Mouse (Mus musculus): ENCODE measurements around the gene Ccdc28b. TPM values are rescaled to one million over a fixed set of nuclear protein-coding genes. Genes with fewer than 3 reads are reported as not detected.
A peak's percentile ranks its signal among the peaks of the same experiment; 100 is the strongest.

The Ccdc28b gene
- polyA plus RNA-seq, 1 experiment from 2014 or later: 79.6 TPM

DNA sequence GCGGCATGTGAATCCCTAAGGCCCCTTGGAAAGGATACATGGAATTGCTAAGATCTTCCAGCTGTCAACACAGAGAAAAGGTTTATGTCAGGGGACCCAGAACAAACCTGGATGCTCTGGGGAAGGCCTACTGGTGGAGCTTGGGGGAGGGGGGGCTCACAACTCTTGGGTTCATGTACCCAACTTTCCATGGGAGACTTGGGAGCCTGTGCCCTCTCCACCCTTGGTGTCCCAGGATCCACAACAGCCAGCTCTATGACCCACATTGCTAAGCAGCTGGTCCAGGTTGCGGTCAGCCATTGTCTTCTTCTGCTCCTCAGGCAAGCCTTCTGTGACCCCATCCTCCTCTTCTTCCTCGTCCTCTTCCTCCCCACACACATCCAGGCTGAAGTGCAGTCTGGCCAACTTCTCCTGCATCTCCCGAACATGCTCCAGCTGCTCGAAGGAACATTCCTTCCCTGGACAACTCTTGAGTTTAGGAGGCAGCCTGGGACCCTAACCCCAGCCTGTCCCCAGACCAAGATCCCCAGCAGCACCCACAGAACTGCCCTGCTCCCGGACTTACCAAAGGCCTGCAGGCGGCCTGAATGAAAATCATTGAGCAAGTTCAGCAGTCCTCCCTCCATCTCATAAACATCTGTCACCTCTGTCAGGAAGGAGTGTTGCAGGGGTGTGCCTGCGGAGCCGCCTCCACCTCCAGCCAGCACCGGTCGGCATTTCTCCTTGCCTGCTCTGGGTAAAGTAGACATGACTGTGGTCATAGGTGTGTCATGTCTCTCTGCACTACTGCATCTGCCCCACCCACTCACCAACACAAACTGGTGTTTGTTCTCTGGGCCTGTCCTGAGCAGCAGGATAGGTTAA, 3.1 kb downstream of the Ccdc28b start:
- no peak overlapping the region for H3K4me3 ChIP-seq (ENCODE audit: low read depth, low read length)
- WGBS: 88% methylated on average over 11 of the region's 11 CpGs
- ATAC-seq (ENCODE audit: low FRiP score) (no peak), DNase-seq (ENCODE audit: low spot score) (no peak)
- no peaks in the 10 kb centered on the region for H3K27me3 ChIP-seq (ENCODE audit: control insufficient read depth, insufficient read depth, low read length)
- peaks cover 14% of the 10 kb centered on the region for H3K4me1 ChIP-seq (replicated peaks; ENCODE audit: control insufficient read depth, insufficient read depth, low read length)
- no peak overlapping the region for H3K27ac ChIP-seq (ENCODE audit: low read depth, low read length)
- peaks cover 2% of the 10 kb centered on the region; the same call in 1 of the 2 replicates for H3K36me3 ChIP-seq (ENCODE audit: control insufficient read depth, insufficient read depth, low read length)
- H3K9ac ChIP-seq (ENCODE audit: low read depth, low read length): no peak overlapping the region
- H3K9me3 ChIP-seq (ENCODE audit: control insufficient read depth, low read length): no peaks in the 10 kb centered on the region
- no peak overlapping the region for H3K4me2 ChIP-seq (replicated peaks; ENCODE audit: low read depth, low read length)

DNA sequence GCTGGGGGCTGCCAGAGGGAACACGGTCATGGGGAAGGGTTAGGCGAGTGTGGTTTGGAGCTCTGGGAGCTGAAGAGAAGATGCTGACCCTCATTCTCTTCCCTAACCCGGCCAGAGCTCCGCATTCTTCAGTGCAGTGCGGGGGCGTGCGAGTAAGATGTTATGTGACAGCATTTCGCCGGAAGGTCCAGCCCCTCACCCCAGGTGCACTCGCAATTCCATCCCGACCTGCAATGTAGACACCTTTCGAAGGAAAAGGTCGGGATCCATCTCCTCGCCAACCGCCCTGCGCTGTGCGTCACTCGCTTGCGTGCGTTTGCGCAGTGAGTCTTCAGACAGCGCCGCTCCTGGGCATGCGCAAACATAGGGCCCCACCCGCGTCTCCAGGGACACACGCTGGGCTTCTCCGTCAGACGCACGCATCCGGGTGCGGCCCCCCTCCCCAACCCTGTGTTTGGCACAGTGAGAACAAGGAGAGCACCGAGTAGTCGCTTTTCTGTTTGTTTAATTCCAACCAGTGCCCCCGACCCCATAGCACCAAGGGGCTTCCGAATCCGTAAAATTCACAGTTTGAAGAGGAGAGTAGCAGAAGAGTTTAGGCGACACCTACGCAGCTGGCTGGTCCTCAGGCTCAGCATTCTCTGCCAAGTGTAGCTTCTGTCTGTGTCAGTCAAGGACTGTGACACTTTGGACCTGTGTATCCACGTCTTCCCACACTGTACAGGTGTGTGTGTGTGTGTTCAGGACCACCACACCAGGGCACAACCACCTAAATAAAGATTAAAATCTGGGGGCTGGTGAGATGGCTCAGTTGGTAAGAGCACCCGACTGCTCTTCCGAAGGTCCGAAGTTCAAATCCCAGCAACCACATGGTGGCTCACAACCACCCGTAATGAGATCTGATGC, 4.7 kb downstream of the Ccdc28b start, which contains the start of gene Iqcc:
Gene Iqcc, minus strand, starts transcription at position 314 of the 906 bp plus-strand sequence.
- peaks cover 6% of the 10 kb centered on the region for H3K4me1 ChIP-seq (replicated peaks; ENCODE audit: control insufficient read depth, insufficient read depth, low read length)
- H3K27ac ChIP-seq (ENCODE audit: low read depth, low read length): peak within 1 kb of the TSS; percentile 72
- H3K9ac ChIP-seq (ENCODE audit: low read depth, low read length): peak within 1 kb of the TSS; percentile 79
- H3K9me3 ChIP-seq (ENCODE audit: control insufficient read depth, low read length): no peaks in the 10 kb centered on the region
- H3K4me3 ChIP-seq (ENCODE audit: low read depth, low read length): peak within 1 kb of the TSS; percentile 54
- peak; percentile 87 for ATAC-seq (ENCODE audit: low FRiP score)
- peak; percentile 94 for DNase-seq (ENCODE audit: low spot score)
- H3K36me3 ChIP-seq (ENCODE audit: control insufficient read depth, insufficient read depth, low read length): peaks cover 2% of the 10 kb centered on the region; the same call in 1 of the 2 replicates
- no peaks in the 10 kb centered on the region for H3K27me3 ChIP-seq (ENCODE audit: control insufficient read depth, insufficient read depth, low read length)
- peak within 1 kb of the TSS; percentile 49 for H3K4me2 ChIP-seq (replicated peaks; ENCODE audit: low read depth, low read length)
- WGBS: 4% methylated on average over 43 of the region's 44 CpGs

DNA sequence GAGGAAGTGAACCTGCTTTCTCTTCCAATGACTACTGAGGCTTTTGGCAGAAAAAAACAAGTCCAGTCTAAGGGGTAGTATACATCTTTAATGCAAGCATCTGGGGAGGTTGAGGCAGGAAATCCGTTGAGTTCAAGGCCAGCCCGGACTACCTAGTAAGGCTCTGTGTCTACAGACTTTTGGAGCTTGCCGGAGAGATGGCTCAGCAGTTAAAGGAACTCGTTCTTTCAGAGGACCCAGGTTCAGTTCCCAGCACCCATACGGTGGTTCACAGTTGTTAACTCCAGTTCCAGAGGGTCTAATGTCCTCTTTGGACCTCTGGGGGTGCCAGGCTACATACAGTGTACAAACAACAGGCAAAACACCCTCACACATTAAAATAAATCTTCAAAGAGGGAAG, 5.7 kb downstream of the Ccdc28b start:
- Histone ChIP-seq H3K9ac (ENCODE audit: low read depth, low read length) (no peak overlapping the region; the same call in 1 of the 2 replicates), H3K4me1 (replicated peaks; ENCODE audit: control insufficient read depth, insufficient read depth, low read length) (peaks cover 6% of the 10 kb centered on the region), H3K4me2 (replicated peaks; ENCODE audit: low read depth, low read length) (peak overlapping the region; percentile 49), H3K36me3 (ENCODE audit: control insufficient read depth, insufficient read depth, low read length) (peaks cover 2% of the 10 kb centered on the region; the same call in 1 of the 2 replicates), H3K4me3 (ENCODE audit: low read depth, low read length) (peak overlapping the region; percentile 54; the same call in 1 of the 2 replicates), H3K27ac (ENCODE audit: low read depth, low read length) (no peak overlapping the region), H3K27me3 (ENCODE audit: control insufficient read depth, insufficient read depth, low read length) (no peaks in the 10 kb centered on the region), H3K9me3 (ENCODE audit: control insufficient read depth, low read length) (no peaks in the 10 kb centered on the region)
- ATAC-seq (ENCODE audit: low FRiP score) (no peak), DNase-seq (ENCODE audit: low spot score) (no peak)
- WGBS: 93% methylated on average over 5 of the region's 5 CpGs

DNA sequence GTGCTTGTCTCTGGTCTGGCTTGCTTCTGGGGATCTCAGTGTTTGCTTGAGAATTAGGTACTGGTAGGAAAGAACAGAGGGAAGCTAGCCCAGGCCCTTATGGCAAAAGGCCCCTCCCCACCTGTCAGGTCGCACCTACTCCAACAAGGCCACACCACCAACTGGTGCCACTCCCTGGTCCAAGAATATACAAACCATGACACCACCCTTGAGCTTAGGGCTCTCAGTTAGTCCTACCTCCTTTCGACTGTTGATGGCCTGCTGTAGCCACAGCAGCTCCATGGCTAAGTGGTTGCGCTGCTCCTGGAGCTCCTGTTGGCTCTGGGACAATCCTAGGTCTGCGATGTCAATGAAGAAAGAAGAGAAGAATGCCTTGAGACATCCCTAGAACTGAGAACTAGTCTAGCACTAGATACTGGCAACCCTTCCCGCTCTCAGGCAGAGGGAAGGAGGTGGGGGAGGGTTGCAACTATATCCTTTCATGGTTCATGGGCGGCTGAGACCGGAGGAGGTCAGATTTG, 6.6 kb downstream of the Ccdc28b start:
- no peak overlapping the region for H3K4me2 ChIP-seq (replicated peaks; ENCODE audit: low read depth, low read length)
- 96% methylated on average over 7 of the region's 7 CpGs for WGBS
- no peak for ATAC-seq (ENCODE audit: low FRiP score)
- no peak overlapping the region for H3K4me3 ChIP-seq (ENCODE audit: low read depth, low read length)
- H3K27me3 ChIP-seq (ENCODE audit: control insufficient read depth, insufficient read depth, low read length): no peaks in the 10 kb centered on the region
- peaks cover 2% of the 10 kb centered on the region; the same call in 1 of the 2 replicates for H3K36me3 ChIP-seq (ENCODE audit: control insufficient read depth, insufficient read depth, low read length)
- no peak overlapping the region for H3K9ac ChIP-seq (ENCODE audit: low read depth, low read length)
- no peak overlapping the region for H3K27ac ChIP-seq (ENCODE audit: low read depth, low read length)
- DNase-seq (ENCODE audit: low spot score): no peak
- H3K4me1 ChIP-seq (replicated peaks; ENCODE audit: control insufficient read depth, insufficient read depth, low read length): peaks cover 3% of the 10 kb centered on the region; the same call in 1 of the 2 replicates
- no peaks in the 10 kb centered on the region for H3K9me3 ChIP-seq (ENCODE audit: control insufficient read depth, low read length)

DNA sequence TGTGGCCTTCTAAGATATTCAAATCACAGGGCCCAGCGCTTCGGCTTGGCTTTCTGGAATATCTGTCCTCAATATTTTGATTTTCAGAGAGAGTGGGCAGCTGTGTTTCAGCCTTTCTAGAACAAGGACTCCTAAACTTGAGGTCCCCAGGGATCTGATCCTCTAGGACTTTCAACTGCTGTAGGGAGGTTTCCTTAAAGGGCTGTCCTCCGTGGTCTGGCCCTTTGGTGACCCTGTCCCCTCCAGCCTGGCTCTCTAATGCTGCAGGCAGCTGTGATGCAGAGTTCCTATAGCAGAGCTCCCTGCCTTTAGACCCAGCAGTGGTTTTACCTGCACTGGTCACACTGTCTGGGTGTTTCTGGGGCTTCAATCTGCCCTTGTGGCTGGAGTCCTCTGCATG, 7.1 kb downstream of the Ccdc28b start:
- no peaks in the 10 kb centered on the region for H3K27me3 ChIP-seq (ENCODE audit: control insufficient read depth, insufficient read depth, low read length)
- no peak overlapping the region for H3K4me2 ChIP-seq (replicated peaks; ENCODE audit: low read depth, low read length)
- no peak overlapping the region for H3K9ac ChIP-seq (ENCODE audit: low read depth, low read length)
- peaks cover 2% of the 10 kb centered on the region; the same call in 1 of the 2 replicates for H3K36me3 ChIP-seq (ENCODE audit: control insufficient read depth, insufficient read depth, low read length)
- WGBS: 93% methylated on average over 3 of the region's 3 CpGs
- H3K27ac ChIP-seq (ENCODE audit: low read depth, low read length): no peak overlapping the region
- no peak overlapping the region for H3K4me3 ChIP-seq (ENCODE audit: low read depth, low read length)
- no peaks in the 10 kb centered on the region for H3K9me3 ChIP-seq (ENCODE audit: control insufficient read depth, low read length)
- H3K4me1 ChIP-seq (replicated peaks; ENCODE audit: control insufficient read depth, insufficient read depth, low read length): peaks cover 3% of the 10 kb centered on the region; the same call in 1 of the 2 replicates
- DNase-seq (ENCODE audit: low spot score) (no peak), ATAC-seq (ENCODE audit: low FRiP score) (no peak)

DNA sequence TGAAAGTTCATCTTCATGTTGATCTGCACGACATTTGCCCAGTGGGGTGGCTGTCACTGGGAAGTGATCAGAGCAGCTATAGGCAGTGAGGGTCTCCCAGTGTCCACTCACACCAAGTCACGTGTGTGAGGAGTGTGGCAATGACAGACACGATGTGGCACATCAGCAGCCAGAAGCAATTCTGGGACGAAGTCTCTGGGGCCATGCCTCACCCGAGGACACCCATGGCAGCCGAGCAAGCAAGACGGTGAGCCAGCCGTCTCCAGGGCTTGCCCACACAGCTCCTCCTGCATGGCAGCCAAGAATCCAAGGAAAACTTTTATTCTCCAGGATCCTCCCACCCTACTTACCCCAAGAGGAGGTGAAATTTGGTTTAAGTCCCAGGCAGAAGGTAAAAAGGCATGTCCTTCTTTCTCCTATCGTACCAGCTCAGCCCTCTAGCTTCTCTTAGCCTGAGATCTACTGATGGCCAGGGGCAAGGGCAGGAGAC, 7.9 kb downstream of the Ccdc28b start:
- H3K9ac ChIP-seq (ENCODE audit: low read depth, low read length): no peak overlapping the region
- peaks cover 2% of the 10 kb centered on the region; the same call in 1 of the 2 replicates for H3K36me3 ChIP-seq (ENCODE audit: control insufficient read depth, insufficient read depth, low read length)
- no peaks in the 10 kb centered on the region for H3K27me3 ChIP-seq (ENCODE audit: control insufficient read depth, insufficient read depth, low read length)
- 90% methylated on average over 9 of the region's 9 CpGs for WGBS
- no peak for ATAC-seq (ENCODE audit: low FRiP score)
- H3K4me3 ChIP-seq (ENCODE audit: low read depth, low read length): no peak overlapping the region
- DNase-seq (ENCODE audit: low spot score): no peak
- H3K4me2 ChIP-seq (replicated peaks; ENCODE audit: low read depth, low read length): no peak overlapping the region
- H3K27ac ChIP-seq (ENCODE audit: low read depth, low read length): no peak overlapping the region
- peaks cover 3% of the 10 kb centered on the region; the same call in 1 of the 2 replicates for H3K4me1 ChIP-seq (replicated peaks; ENCODE audit: control insufficient read depth, insufficient read depth, low read length)
- H3K9me3 ChIP-seq (ENCODE audit: control insufficient read depth, low read length): no peaks in the 10 kb centered on the region

DNA sequence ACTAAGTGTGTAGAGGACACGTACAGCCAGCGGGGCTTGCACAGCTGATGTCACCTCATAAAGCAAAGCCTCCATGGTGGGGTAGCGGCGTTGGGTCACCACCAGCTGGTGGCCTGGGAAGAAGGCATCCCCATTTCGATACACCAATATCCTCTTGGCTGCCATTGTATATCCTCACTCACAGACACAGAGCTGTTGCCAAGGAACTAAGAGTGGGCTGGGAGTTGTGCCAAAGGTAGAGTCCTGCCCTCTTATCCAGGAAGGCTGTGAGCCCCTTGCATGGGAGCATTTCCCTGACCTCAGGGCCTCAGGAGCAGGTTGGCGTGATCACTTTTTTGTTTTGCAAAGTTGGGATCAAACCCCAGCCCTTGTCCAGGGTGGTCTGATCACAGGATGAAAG, 9.7 kb downstream of the Ccdc28b start, which contains the start of gene Dcdc2b:
Gene Dcdc2b, minus strand, starts transcription at position 165 of the 400 bp plus-strand sequence.
- Histone ChIP-seq H3K27me3 (ENCODE audit: control insufficient read depth, insufficient read depth, low read length) (no peaks in the 10 kb centered on the region), H3K36me3 (ENCODE audit: control insufficient read depth, insufficient read depth, low read length) (peaks cover 2% of the 10 kb centered on the region; the same call in 1 of the 2 replicates), H3K9ac (ENCODE audit: low read depth, low read length) (no peak within 1 kb of the TSS), H3K27ac (ENCODE audit: low read depth, low read length) (no peak within 1 kb of the TSS), H3K4me1 (replicated peaks; ENCODE audit: control insufficient read depth, insufficient read depth, low read length) (peaks cover 3% of the 10 kb centered on the region; the same call in 1 of the 2 replicates), H3K9me3 (ENCODE audit: control insufficient read depth, low read length) (no peaks in the 10 kb centered on the region), H3K4me3 (ENCODE audit: low read depth, low read length) (no peak within 1 kb of the TSS), H3K4me2 (replicated peaks; ENCODE audit: low read depth, low read length) (no peak within 1 kb of the TSS)
- DNase-seq (ENCODE audit: low spot score) (no peak), ATAC-seq (ENCODE audit: low FRiP score) (no peak)
- 90% methylated on average over 6 of the region's 6 CpGs for WGBS

DNA sequence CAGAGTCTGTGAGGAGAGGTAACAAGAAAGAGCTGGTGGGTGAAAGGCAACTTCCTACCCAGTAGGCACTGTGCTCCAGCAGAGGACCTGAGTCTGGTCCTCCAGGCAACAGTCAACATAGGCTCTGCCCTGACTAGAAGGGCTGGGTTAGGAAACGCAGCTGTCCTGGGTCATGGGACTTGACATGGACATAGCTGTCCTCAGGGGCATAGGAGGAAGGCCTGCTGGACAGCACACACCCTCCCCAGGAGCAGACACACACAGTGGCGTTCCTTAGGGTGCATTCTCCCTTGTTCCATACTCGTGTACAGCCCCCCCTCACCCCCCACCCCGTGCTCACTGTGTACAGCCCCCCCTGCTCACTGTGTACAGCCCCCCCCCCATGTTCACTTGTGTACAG, 13.3 kb downstream of the Ccdc28b start:
- H3K9me3 ChIP-seq (ENCODE audit: control insufficient read depth, low read length): no peaks in the 10 kb centered on the region
- H3K27me3 ChIP-seq (ENCODE audit: control insufficient read depth, insufficient read depth, low read length): no peaks in the 10 kb centered on the region
- no peak for DNase-seq (ENCODE audit: low spot score)
- H3K9ac ChIP-seq (ENCODE audit: low read depth, low read length): no peak overlapping the region
- no peak overlapping the region for H3K4me2 ChIP-seq (replicated peaks; ENCODE audit: low read depth, low read length)
- no peak overlapping the region for H3K27ac ChIP-seq (ENCODE audit: low read depth, low read length)
- no peak for ATAC-seq (ENCODE audit: low FRiP score)
- WGBS: 54% methylated on average over 4 of the region's 4 CpGs
- 0 out of 2 replicates have a peak, but pooled peaks cover 3% of the 10 kb centered on the region for H3K36me3 ChIP-seq (ENCODE audit: control insufficient read depth, insufficient read depth, low read length)
- no peak overlapping the region for H3K4me3 ChIP-seq (ENCODE audit: low read depth, low read length)
- H3K4me1 ChIP-seq (replicated peaks; ENCODE audit: control insufficient read depth, insufficient read depth, low read length): no peaks in the 10 kb centered on the region

All from hindbrain, embryonic 11.5 days (tissue).